Mouse (Mus musculus) erythroblast, embryonic 14.5 days (primary cell): ENCODE measurements at regions not wholly inside any gene's neighbourhood (a gene's known extent, or its start where the extent isn't known, plus 50 kb on each side); places are given as distances from the start of the nearest gene placed in this dataset.

ENCODE experiments used
- GATA1 ChIP-seq: IDR thresholded peaks from 2 replicates; pipeline ENCODE4 v1.6.1; 2012; ENCODE audit warnings: low read length, inconsistent platforms, mixed read lengths
- TAL1 ChIP-seq: IDR thresholded peaks from 3 replicates; pipeline ENCODE4 v1.6.1; 2012; ENCODE audit warnings: low read length, inconsistent platforms, mixed read lengths

DNA sequence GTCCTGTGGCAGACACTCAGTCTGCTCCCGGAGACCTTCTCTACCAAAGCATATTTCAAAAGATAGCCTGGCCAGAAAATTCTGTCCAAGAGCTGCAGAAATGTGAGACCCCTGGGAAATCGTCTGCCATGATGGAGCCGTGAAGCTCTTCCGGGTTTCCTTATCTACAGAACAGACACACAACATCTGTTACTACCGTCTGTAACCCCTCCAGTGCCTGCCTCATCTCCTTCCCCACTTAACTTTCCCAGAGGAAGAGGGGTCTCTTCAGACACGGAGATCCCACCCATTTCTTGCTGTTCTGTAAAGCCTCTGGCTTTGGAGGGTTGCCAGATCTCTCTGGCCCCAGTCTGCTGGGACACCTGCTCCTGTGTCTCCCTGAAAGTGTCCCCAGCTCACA lies 156.2 kb upstream of the Kcnab2 start:
- no peak for TF ChIP-seq GATA1
- no peak for TF ChIP-seq TAL1
